Mouse (Mus musculus) right cerebral cortex, postnatal 25 days (tissue): ENCODE measurements around the gene Nfu1.
"Not testable (repeated sequence)": the region's sequence is repeated elsewhere in the genome, so short reads cannot be mapped to it uniquely, and the experiment has no call there.

ENCODE experiments used
- DNase-seq: peaks from one replicate; pipeline ENCODE4 v3.0.0; 2022

Nfu1 gene

GRCm38 (mm10) chr6:87026980-87027379 is 17.9 kb downstream of the Nfu1 start:
- DNase-seq = no peak

DNA sequence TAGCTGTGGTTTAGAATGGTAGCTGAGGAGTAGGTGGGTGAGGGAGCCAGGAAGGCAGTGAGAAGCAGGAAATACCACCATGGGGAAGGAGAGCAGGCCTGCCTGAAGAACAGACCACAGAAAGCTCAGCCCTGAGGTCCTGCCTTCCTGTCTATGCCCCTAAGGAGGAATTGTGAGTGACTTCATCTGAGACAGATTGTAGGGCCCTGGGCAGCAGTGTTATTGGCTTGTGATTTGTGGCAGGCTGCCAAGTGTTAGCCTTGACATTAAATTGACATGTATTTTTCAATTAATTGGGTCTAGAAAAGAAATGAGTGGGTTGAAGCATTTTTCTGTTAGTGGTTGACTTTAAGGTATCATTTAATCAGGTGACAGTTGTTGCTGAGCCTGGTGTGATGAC is 19.8 kb downstream of the Nfu1 start:
- no peak for DNase-seq

- DNase-seq = not testable (repeated sequence)
Observed at GRCm38 (mm10) chr6:87031310-87031709, 22.3 kb downstream of the Nfu1 start.

GRCm38 (mm10) chr6:87032401-87032800 is 23.4 kb downstream of the Nfu1 start:
- no peak for DNase-seq

GRCm38 (mm10) chr6:87034395-87034794 is 25.4 kb downstream of the Nfu1 start:
- no peak for DNase-seq

DNA sequence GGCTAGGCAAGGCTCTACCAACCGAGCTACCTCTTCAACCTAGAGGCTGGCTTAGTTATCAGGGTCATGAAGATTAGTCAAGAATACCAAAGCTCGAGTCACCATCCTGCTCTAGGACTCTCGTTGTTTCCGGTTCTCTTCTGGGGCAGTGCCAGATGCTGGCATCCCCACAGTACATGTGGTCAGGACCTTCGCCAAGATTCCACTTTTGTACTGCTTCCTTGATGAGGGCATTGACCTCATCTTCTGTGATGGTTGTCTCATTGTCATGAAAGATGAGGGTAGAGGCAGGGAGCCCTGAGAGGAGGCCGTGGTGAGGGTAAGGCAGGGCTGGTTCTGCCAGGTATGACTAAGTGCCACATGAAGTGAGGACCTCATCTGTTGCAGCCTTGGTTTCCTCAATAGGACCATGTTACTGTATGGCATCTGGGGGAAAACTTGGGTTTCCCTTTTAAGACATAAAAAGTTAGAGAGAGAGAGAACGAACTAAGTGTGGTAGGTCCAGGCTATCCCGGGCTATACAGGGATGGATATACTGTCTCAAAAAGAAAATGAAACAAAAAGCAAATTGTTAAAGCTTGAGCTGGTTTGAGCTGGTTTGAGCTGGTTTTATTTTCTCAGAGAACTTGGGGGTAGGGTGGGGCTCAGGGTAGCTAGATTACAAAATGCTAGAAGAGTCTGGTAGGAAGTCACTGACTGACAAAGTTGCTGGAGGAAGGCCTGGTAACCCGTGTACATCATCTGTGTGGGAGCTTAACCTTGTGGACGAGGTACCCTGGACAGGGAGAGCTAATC is 29.0 kb downstream of the Nfu1 start:
- no peak for DNase-seq

DNA sequence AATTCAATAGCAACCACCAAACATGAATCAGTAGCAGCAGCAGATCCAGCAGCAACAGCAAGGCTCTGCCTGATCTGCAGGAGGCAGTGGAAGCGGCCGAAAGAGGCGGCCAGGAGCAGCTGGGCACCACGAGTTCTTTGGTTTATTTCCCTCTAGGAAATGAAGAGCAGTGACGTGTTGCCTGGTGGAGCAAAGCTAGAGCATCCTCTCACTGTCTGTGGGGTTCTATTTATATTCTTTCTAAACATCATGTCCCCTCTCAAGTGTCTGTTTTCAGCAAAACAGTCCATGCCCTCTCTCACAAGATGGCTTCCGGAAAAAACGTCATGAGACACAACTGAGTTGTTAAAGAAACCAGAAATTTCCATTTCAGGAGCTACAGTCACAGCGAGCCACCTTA is 30.1 kb downstream of the Nfu1 start:
- no peak for DNase-seq

DNA sequence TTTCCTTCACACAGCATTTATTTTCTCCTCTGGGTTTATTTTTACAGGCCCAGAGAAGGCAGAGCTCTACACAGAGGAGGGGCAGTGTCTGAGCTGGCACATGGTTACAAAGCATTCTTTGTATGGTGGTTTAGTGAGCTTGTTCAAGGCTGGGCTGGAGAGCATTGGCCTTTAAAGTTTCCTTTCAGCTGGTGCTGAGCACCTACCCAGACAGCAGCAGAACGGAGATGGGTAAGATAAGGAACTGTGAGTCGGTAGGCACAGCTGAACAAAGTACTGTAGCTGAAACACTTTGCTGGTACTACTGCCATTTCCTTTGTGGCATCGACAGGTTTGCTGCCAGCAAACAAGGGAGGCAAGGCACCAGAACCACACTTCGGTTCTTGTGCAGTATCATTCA is 31.9 kb downstream of the Nfu1 start:
- no peak for DNase-seq

DNA sequence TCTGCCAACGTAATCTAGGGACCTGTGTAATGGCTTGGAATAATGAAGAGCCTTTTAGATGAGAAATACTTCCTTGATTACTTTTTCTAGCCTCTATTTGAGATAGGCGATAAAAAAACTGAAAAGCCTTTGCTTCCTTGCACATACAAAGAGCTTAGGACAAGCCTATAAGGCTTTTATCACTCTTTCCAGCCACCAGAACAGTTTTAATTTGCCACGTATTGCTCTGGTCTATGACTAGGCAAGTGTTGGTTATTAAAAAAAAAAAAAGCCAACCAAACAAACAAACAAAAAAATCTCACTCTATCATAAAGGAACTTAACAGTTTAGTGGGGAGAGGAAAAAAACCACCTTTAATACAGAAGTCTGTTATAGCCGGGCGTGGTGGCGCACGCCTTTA is 32.4 kb downstream of the Nfu1 start:
- no peak for DNase-seq

GRCm38 (mm10) chr6:87042004-87042336 is 32.9 kb downstream of the Nfu1 start:
- no peak for DNase-seq

DNA sequence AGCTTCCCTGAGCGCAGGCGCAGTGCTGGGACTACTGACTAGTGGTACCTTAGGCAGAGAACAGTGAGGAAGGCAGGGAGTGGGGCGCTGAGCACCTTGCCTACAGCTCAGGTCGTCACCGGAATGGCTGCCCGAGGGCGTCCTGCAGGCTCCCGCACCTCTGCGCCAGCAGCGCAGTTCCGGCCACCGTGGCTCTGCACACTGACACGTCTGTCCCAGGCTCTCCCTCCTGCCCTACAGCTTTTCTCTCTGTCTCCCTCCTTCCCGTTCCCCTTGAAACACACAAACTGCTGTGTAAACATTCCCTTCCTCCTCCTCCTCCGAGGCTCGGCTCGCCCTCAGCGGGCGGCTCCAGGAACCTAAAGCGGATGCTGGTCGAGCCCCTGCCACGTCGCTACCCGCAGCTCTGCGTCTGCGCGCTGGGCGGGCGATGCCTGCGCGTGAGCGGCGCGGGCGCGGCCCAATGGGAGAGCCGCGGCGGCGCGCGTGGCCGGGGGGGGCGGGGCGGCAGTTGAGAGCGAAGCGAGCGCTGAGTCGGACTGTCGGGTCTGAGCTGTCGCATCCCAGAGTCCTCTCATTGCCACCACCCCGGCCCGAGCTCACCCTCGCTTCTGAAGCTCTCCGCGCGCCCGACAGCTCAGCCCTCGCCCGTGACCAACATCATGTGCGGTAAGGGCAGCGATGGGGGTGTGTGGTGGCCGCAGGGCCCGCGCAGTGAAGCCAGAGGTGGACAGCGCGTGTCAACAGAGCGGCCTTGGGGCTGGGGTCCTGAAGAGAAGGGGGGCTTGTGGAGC is 33.5 kb downstream of the Nfu1 start, which contains the start of gene Gfpt1:
TSS of gene Gfpt1 (plus strand) at position 510 of the 794 bp plus-strand sequence.
- peak; percentile 97 for DNase-seq

DNA sequence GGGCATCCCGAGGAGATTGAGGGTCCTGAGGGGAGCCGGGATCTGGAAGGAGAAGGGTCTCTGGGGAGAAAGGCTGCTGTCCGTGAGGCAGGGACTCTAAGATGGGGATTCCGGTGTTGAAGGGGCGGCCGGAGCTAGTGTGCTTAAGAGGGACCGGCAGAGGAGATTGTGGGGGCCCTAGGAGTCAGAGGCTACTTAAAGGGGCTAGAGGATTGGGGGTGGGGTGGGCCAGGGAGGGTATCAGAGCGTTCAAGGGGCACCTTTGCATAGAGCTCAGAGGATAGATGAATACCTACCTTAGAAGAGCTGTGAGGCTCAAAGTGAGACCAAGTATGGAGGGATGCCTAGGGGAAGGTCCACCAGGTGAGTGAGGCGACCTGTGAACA is 34.1 kb downstream of the Nfu1 start:
- no peak for DNase-seq

- DNase-seq = no peak
Observed at GRCm38 (mm10) chr6:87044895-87045294, 35.9 kb downstream of the Nfu1 start.

- DNase-seq = no peak
Observed at GRCm38 (mm10) chr6:87045507-87045906, 36.5 kb downstream of the Nfu1 start.

DNA sequence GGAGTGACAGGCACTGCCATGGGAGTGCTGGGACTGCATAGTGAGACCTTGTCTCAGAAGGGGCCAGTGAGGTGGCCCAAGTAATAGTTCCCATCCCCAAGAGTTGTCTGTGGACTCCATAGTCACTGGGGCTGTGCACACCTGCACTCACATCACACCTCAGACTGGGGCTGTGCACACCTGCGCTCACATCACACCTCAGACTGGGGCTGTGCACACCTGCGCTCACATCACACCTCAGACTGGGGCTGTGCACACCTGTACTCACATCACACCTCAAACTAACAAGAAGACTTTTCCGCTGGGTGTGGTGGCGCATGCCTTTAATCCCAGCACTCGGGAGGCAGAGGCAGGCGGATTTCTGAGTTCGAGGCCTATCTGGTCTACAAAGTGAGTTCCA is 39.7 kb downstream of the Nfu1 start:
- DNase-seq = not testable (repeated sequence)

- DNase-seq = peak; percentile 31
Observed at GRCm38 (mm10) chr6:87051886-87052425, 42.9 kb downstream of the Nfu1 start.

DNA sequence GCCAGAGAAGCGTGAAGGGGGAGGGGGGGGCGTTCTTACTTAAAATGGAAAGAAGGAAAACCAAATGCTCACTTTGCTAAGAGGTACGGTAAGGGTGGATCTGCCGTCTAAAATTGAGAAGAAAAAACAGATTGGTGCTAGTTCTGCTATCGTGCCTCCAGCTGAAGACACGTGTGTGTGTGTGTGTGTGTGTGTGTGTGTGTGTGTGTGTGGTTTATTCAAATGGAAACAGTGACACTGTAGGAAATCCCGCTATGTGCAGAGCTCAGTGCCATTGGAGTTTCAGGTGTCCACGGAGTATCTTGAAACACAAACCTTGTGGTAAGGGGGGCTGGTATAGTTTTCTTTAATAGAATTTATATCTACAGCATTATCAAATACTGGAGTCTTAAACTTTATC is 45.2 kb downstream of the Nfu1 start:
- DNase-seq = no peak

- DNase-seq = no peak
Observed at GRCm38 (mm10) chr6:87059754-87060153, 50.7 kb downstream of the Nfu1 start.

GRCm38 (mm10) chr6:87063586-87063985 is 54.5 kb downstream of the Nfu1 start:
- DNase-seq = no peak

DNA sequence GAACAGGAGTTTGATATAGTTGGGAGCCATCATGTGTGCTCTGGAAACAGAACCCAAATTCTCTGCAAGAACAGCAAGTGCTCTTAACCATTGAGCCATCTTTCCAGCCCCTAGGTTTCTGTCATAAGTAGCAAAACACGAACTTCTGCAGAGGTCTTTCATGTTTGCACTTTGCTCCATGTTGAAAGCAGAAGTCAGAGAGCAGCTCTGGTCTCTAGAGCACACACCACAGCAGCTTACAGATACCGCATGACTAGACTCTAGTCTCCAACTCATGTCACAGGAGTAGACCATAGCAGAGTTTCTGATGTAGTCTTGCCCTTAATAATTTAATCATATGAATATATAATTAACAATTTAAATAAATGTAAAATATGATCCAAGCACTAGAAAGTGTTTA is 59.2 kb downstream of the Nfu1 start:
- DNase-seq = no peak

- no peak for DNase-seq
Observed at GRCm38 (mm10) chr6:87069195-87069900, 60.3 kb downstream of the Nfu1 start.

DNA sequence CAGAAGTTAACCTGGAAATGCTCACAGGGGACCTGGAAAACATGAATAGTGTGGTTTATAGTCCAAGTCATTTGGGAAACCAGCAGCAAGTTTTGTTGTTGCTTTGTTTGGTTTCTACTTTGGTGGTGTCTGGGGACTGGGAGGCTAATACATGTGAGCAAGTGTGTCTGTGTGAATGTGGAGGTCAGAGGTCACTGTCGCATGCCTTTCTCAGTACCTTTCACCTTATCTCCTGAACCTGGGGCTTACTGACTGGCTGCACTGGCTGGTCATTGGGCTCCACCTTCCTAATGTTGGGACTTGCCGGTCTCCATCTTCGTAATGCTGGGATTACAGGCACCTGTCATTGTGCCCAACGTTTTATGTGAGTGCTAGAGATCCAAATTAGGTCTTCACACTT is 61.6 kb downstream of the Nfu1 start:
- no peak for DNase-seq

- DNase-seq = no peak
Observed at GRCm38 (mm10) chr6:87072759-87073158, 63.7 kb downstream of the Nfu1 start.
